Mouse (Mus musculus) megakaryocyte, embryonic 14.5 days (primary cell): ENCODE measurements around the gene Sh3d21. TPM values are rescaled to one million over a fixed set of nuclear protein-coding genes. Genes with fewer than 3 reads are reported as not detected.
"Not testable (repeated sequence)": the region's sequence is repeated elsewhere in the genome, so short reads cannot be mapped to it uniquely, and the experiment has no call there.

Source experiments
- H3K27me3 ChIP-seq: replicated peaks from 2 replicates; pipeline ENCODE3; 2012; ENCODE audit warnings: inconsistent platforms
- H3K36me3 ChIP-seq: replicated peaks from 2 replicates; pipeline ENCODE3; 2012; ENCODE audit warnings: low read length, inconsistent platforms, mixed read lengths
- H3K4me1 ChIP-seq: 2 replicates; pipeline ENCODE4 v1.6.1; 2012; ENCODE audit warnings: inconsistent platforms
- H3K4me3 ChIP-seq: replicated peaks from 2 replicates; pipeline ENCODE3; 2012; ENCODE audit warnings: moderate library complexity, mild to moderate bottlenecking, inconsistent platforms
- H3K9me3 ChIP-seq: 2 replicates; pipeline ENCODE4 v1.6.1; 2012; ENCODE audit warnings: inconsistent platforms
- FLI1 ChIP-seq: IDR thresholded peaks from 2 replicates; pipeline ENCODE4 v1.6.1; 2012; ENCODE audit warnings: low read length, inconsistent platforms, mixed read lengths
- GATA1 ChIP-seq: IDR thresholded peaks from 3 replicates; pipeline ENCODE4 v1.6.1; 2012; ENCODE audit warnings: mixed read lengths, low read length, inconsistent platforms, borderline replicate concordance
- polyA plus RNA-seq: library from polyadenylated mRNA; stranded (reverse); fragments of >175 nt; gene quantifications from 2 replicates; pipeline ENCODE4 v1.2.3, GENCODE M21; 2012; ENCODE audit warnings: low replicate concordance; ENCODE audit not compliant: insufficient read depth

Gene Sh3d21
- polyA plus RNA-seq, 1 experiment: 0.16 TPM

- Histone ChIP-seq H3K9me3 (no peaks in the 10 kb centered on the region), H3K27me3 (no peaks in the 10 kb centered on the region), H3K4me3 (no peak overlapping the region), H3K36me3 (peaks cover 85% of the 10 kb centered on the region), H3K4me1 (no peaks in the 10 kb centered on the region; the same call in 1 of the 2 replicates)
- TF ChIP-seq GATA1 (no peak), FLI1 (no peak)
These were observed 5.6 kb upstream of the Sh3d21 start for GRCm38 (mm10) chr4:126168851-126169250.

GRCm38 (mm10) chr4:126166084-126166483 is 2.8 kb upstream of the Sh3d21 start:
- Histone ChIP-seq H3K36me3 (peaks cover 68% of the 10 kb centered on the region), H3K27me3 (peaks cover 1% of the 10 kb centered on the region), H3K4me3 (no peak overlapping the region), H3K4me1 (peaks cover 18% of the 10 kb centered on the region), H3K9me3 (no peaks in the 10 kb centered on the region)
- TF ChIP-seq GATA1: no peak
- no peak for TF ChIP-seq FLI1

- peaks cover 18% of the 10 kb centered on the region for H3K4me1 ChIP-seq
- H3K9me3 ChIP-seq, H3K4me3 ChIP-seq, H3K27me3 ChIP-seq: not testable (repeated sequence)
- H3K36me3 ChIP-seq: peaks cover 58% of the 10 kb centered on the region
These were observed 1.8 kb upstream of the Sh3d21 start for GRCm38 (mm10) chr4:126165092-126165491.

GRCm38 (mm10) chr4:126163685-126164084 is 394 bp upstream of the Sh3d21 start:
- peaks cover 18% of the 10 kb centered on the region for H3K4me1 ChIP-seq
- TF ChIP-seq FLI1: no peak
- H3K4me3 ChIP-seq: no peak overlapping the region
- no peaks in the 10 kb centered on the region for H3K9me3 ChIP-seq
- peaks cover 1% of the 10 kb centered on the region for H3K27me3 ChIP-seq
- H3K36me3 ChIP-seq: peaks cover 44% of the 10 kb centered on the region

- Histone ChIP-seq H3K36me3 (peaks cover 34% of the 10 kb centered on the region), H3K4me3 (peak overlapping the region; percentile 88), H3K4me1 (peaks cover 18% of the 10 kb centered on the region), H3K9me3 (no peaks in the 10 kb centered on the region), H3K27me3 (peaks cover 1% of the 10 kb centered on the region)
- TF ChIP-seq FLI1: no peak
- TF ChIP-seq GATA1: no peak
These were observed 686 bp downstream of the Sh3d21 start for GRCm38 (mm10) chr4:126162544-126163066.

GRCm38 (mm10) chr4:126161986-126162385 is 1.3 kb downstream of the Sh3d21 start:
- H3K27me3 ChIP-seq: peaks cover 1% of the 10 kb centered on the region
- no peak for TF ChIP-seq FLI1
- TF ChIP-seq GATA1: no peak
- peaks cover 18% of the 10 kb centered on the region for H3K4me1 ChIP-seq
- H3K9me3 ChIP-seq: no peaks in the 10 kb centered on the region
- no peak overlapping the region for H3K4me3 ChIP-seq
- H3K36me3 ChIP-seq: peaks cover 32% of the 10 kb centered on the region

GRCm38 (mm10) chr4:126161456-126161855 is 1.8 kb downstream of the Sh3d21 start:
- 0 out of 2 replicates have a peak, but pooled peaks cover 3% of the 10 kb centered on the region for H3K9me3 ChIP-seq
- H3K36me3 ChIP-seq: peaks cover 31% of the 10 kb centered on the region
- H3K27me3 ChIP-seq: peaks cover 1% of the 10 kb centered on the region
- TF ChIP-seq GATA1 (no peak), FLI1 (no peak)
- no peak overlapping the region for H3K4me3 ChIP-seq
- H3K4me1 ChIP-seq: peaks cover 21% of the 10 kb centered on the region

- TF ChIP-seq GATA1 (no peak), FLI1 (no peak)
- peaks cover 26% of the 10 kb centered on the region for H3K4me1 ChIP-seq
- H3K4me3 ChIP-seq: no peak overlapping the region
- H3K27me3 ChIP-seq: peaks cover 1% of the 10 kb centered on the region
- 0 out of 2 replicates have a peak, but pooled peaks cover 3% of the 10 kb centered on the region for H3K9me3 ChIP-seq
- H3K36me3 ChIP-seq: peaks cover 28% of the 10 kb centered on the region
These were observed 2.3 kb downstream of the Sh3d21 start for GRCm38 (mm10) chr4:126160981-126161380.

GRCm38 (mm10) chr4:126159455-126159854 is 3.8 kb downstream of the Sh3d21 start:
- Histone ChIP-seq H3K4me1 (peaks cover 41% of the 10 kb centered on the region), H3K36me3 (peaks cover 21% of the 10 kb centered on the region), H3K4me3 (no peak overlapping the region), H3K9me3 (0 out of 2 replicates have a peak, but pooled peaks cover 3% of the 10 kb centered on the region), H3K27me3 (peaks cover 1% of the 10 kb centered on the region)
- TF ChIP-seq FLI1: no peak
- TF ChIP-seq GATA1: no peak

- Histone ChIP-seq H3K27me3 (peaks cover 1% of the 10 kb centered on the region), H3K4me3 (no peak overlapping the region), H3K36me3 (peaks cover 16% of the 10 kb centered on the region), H3K9me3 (0 out of 2 replicates have a peak, but pooled peaks cover 3% of the 10 kb centered on the region), H3K4me1 (peaks cover 40% of the 10 kb centered on the region)
- no peak for TF ChIP-seq FLI1
- no peak for TF ChIP-seq GATA1
These were observed 5.7 kb downstream of the Sh3d21 start for GRCm38 (mm10) chr4:126157562-126157961.

GRCm38 (mm10) chr4:126156617-126157016 is 6.7 kb downstream of the Sh3d21 start:
- Histone ChIP-seq H3K4me3 (no peak overlapping the region), H3K36me3 (peaks cover 24% of the 10 kb centered on the region), H3K27me3 (no peaks in the 10 kb centered on the region), H3K4me1 (peaks cover 32% of the 10 kb centered on the region), H3K9me3 (0 out of 2 replicates have a peak, but pooled peaks cover 3% of the 10 kb centered on the region)
- TF ChIP-seq GATA1 (no peak), FLI1 (no peak)
